Mouse (Mus musculus) midbrain, embryonic 15.5 days (tissue): ENCODE measurements around the gene Tmco1. TPM values are rescaled to one million over a fixed set of nuclear protein-coding genes. Genes with fewer than 3 reads are reported as not detected.

ENCODE experiments used
- ATAC-seq: fragments of 200-750 bp; cut with Nextera tagmentation; replicated peaks from 2 replicates; pipeline ENCODE4 v1.8.0; 2017; ENCODE audit warnings: moderate TSS enrichment
- H3K27ac ChIP-seq: fragments of 300-500 bp; sonication (generic); 2 replicates; pipeline ENCODE4 v1.5.1; 2015; ENCODE audit warnings: mild to moderate bottlenecking, inconsistent platforms
- H3K27me3 ChIP-seq: fragments of 300-500 bp; sonication (generic); replicated peaks from 2 replicates; pipeline ENCODE4 v1.6.1; 2015; ENCODE audit warnings: inconsistent platforms
- H3K36me3 ChIP-seq: fragments of 300-500 bp; sonication (generic); replicated peaks from 2 replicates; pipeline ENCODE4 v1.6.1; 2015; ENCODE audit warnings: inconsistent platforms
- H3K4me1 ChIP-seq: fragments of 300-500 bp; sonication (generic); 2 replicates; pipeline ENCODE4 v1.6.1; 2015; ENCODE audit warnings: inconsistent platforms
- H3K4me2 ChIP-seq: fragments of 300-500 bp; sonication (generic); 2 replicates; pipeline ENCODE4 v1.6.1; 2015; ENCODE audit warnings: inconsistent platforms, mild to moderate bottlenecking, moderate library complexity
- H3K4me3 ChIP-seq: fragments of 300-500 bp; sonication (generic); 2 replicates; pipeline ENCODE4 v1.5.1; 2015; ENCODE audit warnings: mild to moderate bottlenecking, inconsistent platforms
- H3K9ac ChIP-seq: fragments of 300-500 bp; sonication (generic); 2 replicates; pipeline ENCODE4 v1.6.1; 2015; ENCODE audit warnings: mild to moderate bottlenecking, inconsistent platforms
- H3K9me3 ChIP-seq: fragments of 300-500 bp; sonication (generic); 2 replicates; pipeline ENCODE4 v1.6.1; 2016; ENCODE audit warnings: inconsistent platforms
- WGBS: fragments of 180-500 bp; shearing (Covaris S2); methylation state at CpG from one replicate; pipeline ENCODE4 v1.1.7; 2015; ENCODE audit warnings: mixed read lengths; 5-methylcytosine and 5-hydroxymethylcytosine counted together
- polyA plus RNA-seq: library from polyadenylated mRNA; unstranded; fragments of >200 nt; fragmentation: Nextera tagmentation; extraction: Ambion mirVana; gene quantifications from 2 replicates; pipeline ENCODE4 v1.2.1, GENCODE M21; 2015

Gene Tmco1
- polyA plus RNA-seq, 1 experiment from 2014 or later = 70.6 TPM

- WGBS = under 1% methylated on average over 8 of the region's 8 CpGs
- peak; percentile 13; the same call in 1 of the 2 replicates for ATAC-seq
- H3K27ac ChIP-seq = peak overlapping the region; percentile 97
- H3K36me3 ChIP-seq = no peaks in the 10 kb centered on the region
- H3K4me3 ChIP-seq = peak overlapping the region; percentile 88
- H3K4me1 ChIP-seq = peaks cover 35% of the 10 kb centered on the region
- H3K4me2 ChIP-seq = peak overlapping the region; percentile 74
- H3K9me3 ChIP-seq = no peaks in the 10 kb centered on the region
- no peaks in the 10 kb centered on the region for H3K27me3 ChIP-seq
- H3K9ac ChIP-seq = peak overlapping the region; percentile 85
Measured at GRCm38 (mm10) chr1:167285356-167285755, 22.8 kb upstream of the Tmco1 start.

GRCm38 (mm10) chr1:167287156-167287555 lies 21.0 kb upstream of the Tmco1 start:
- Histone ChIP-seq H3K27me3 (no peaks in the 10 kb centered on the region), H3K9me3 (no peaks in the 10 kb centered on the region), H3K27ac (no peak overlapping the region), H3K36me3 (no peaks in the 10 kb centered on the region), H3K9ac (no peak overlapping the region), H3K4me2 (no peak overlapping the region), H3K4me3 (no peak overlapping the region), H3K4me1 (peaks cover 31% of the 10 kb centered on the region)
- no peak for ATAC-seq
- WGBS = 90% methylated on average over 5 of the region's 5 CpGs

- WGBS = 45% methylated on average over 11 of the region's 11 CpGs
Measured at GRCm38 (mm10) chr1:167288665-167289538, 19.3 kb upstream of the Tmco1 start.

GRCm38 (mm10) chr1:167289567-167290262 lies 18.5 kb upstream of the Tmco1 start:
- H3K4me1 ChIP-seq = peaks cover 19% of the 10 kb centered on the region
- H3K4me2 ChIP-seq = peak overlapping the region; percentile 16; the same call in 1 of the 2 replicates
- no peaks in the 10 kb centered on the region for H3K9me3 ChIP-seq
- WGBS = 5% methylated on average over 11 of the region's 11 CpGs
- 0 out of 2 replicates have a peak overlapping the region, but pooled peaks have one; percentile 29 for H3K27ac ChIP-seq
- peak; percentile 39; the same call in 1 of the 2 replicates for ATAC-seq
- no peaks in the 10 kb centered on the region for H3K36me3 ChIP-seq
- H3K9ac ChIP-seq = no peak overlapping the region
- H3K4me3 ChIP-seq = no peak overlapping the region
- no peaks in the 10 kb centered on the region for H3K27me3 ChIP-seq

More at GRCm38 (mm10) chr1:167288665-167289538, 19.3 kb upstream of the Tmco1 start:
- H3K4me1 ChIP-seq = peaks cover 19% of the 10 kb centered on the region
- H3K9ac ChIP-seq = no peak overlapping the region
- H3K36me3 ChIP-seq = no peaks in the 10 kb centered on the region
- no peak overlapping the region for H3K4me3 ChIP-seq
- no peaks in the 10 kb centered on the region for H3K27me3 ChIP-seq
- no peak overlapping the region for H3K4me2 ChIP-seq
- no peak for ATAC-seq
- H3K27ac ChIP-seq = no peak overlapping the region
- H3K9me3 ChIP-seq = no peaks in the 10 kb centered on the region

- 25% methylated on average over 6 of the region's 6 CpGs for WGBS
- H3K9ac ChIP-seq = no peak overlapping the region
Measured at GRCm38 (mm10) chr1:167290263-167290592, 17.9 kb upstream of the Tmco1 start.

GRCm38 (mm10) chr1:167291610-167292009 lies 16.6 kb upstream of the Tmco1 start:
- Histone ChIP-seq H3K36me3 (no peaks in the 10 kb centered on the region), H3K4me2 (no peak overlapping the region), H3K9ac (no peak overlapping the region), H3K4me3 (no peak overlapping the region), H3K27me3 (no peaks in the 10 kb centered on the region), H3K9me3 (no peaks in the 10 kb centered on the region), H3K4me1 (peaks cover 12% of the 10 kb centered on the region), H3K27ac (no peak overlapping the region)
- WGBS = 77% methylated on average over 8 of the region's 8 CpGs
- ATAC-seq = no peak

More at GRCm38 (mm10) chr1:167290263-167290592, 17.9 kb upstream of the Tmco1 start:
- ATAC-seq = no peak
- H3K9me3 ChIP-seq = no peaks in the 10 kb centered on the region
- no peak overlapping the region for H3K4me3 ChIP-seq
- H3K36me3 ChIP-seq = no peaks in the 10 kb centered on the region
- H3K4me2 ChIP-seq = peak overlapping the region; percentile 16; the same call in 1 of the 2 replicates
- H3K27ac ChIP-seq = 0 out of 2 replicates have a peak overlapping the region, but pooled peaks have one; percentile 29
- H3K4me1 ChIP-seq = peaks cover 18% of the 10 kb centered on the region
- H3K27me3 ChIP-seq = no peaks in the 10 kb centered on the region

GRCm38 (mm10) chr1:167292447-167292846 lies 15.7 kb upstream of the Tmco1 start:
- Histone ChIP-seq H3K4me2 (no peak overlapping the region), H3K27me3 (no peaks in the 10 kb centered on the region), H3K27ac (no peak overlapping the region), H3K9me3 (no peaks in the 10 kb centered on the region), H3K9ac (no peak overlapping the region), H3K36me3 (no peaks in the 10 kb centered on the region), H3K4me1 (peaks cover 12% of the 10 kb centered on the region), H3K4me3 (no peak overlapping the region)
- 66% methylated on average over 11 of the region's 11 CpGs for WGBS
- no peak for ATAC-seq

GRCm38 (mm10) chr1:167295679-167296402 lies 12.3 kb upstream of the Tmco1 start:
- Histone ChIP-seq H3K4me3 (no peak overlapping the region), H3K36me3 (no peaks in the 10 kb centered on the region), H3K27ac (peak overlapping the region; percentile 42), H3K27me3 (no peaks in the 10 kb centered on the region), H3K4me2 (no peak overlapping the region), H3K9ac (no peak overlapping the region), H3K4me1 (no peaks in the 10 kb centered on the region), H3K9me3 (no peaks in the 10 kb centered on the region)
- 50% methylated on average over 13 of the region's 13 CpGs for WGBS
- ATAC-seq = peak; percentile 91

GRCm38 (mm10) chr1:167300122-167300521 lies 8.1 kb upstream of the Tmco1 start:
- Histone ChIP-seq H3K4me3 (no peak overlapping the region), H3K27me3 (no peaks in the 10 kb centered on the region), H3K36me3 (no peaks in the 10 kb centered on the region), H3K9ac (no peak overlapping the region), H3K27ac (no peak overlapping the region), H3K9me3 (no peaks in the 10 kb centered on the region), H3K4me2 (no peak overlapping the region), H3K4me1 (no peaks in the 10 kb centered on the region)
- no peak for ATAC-seq
- WGBS = 85% methylated on average over 2 of the region's 2 CpGs

- no peak overlapping the region for H3K27ac ChIP-seq
- no peaks in the 10 kb centered on the region for H3K27me3 ChIP-seq
- ATAC-seq = no peak
- WGBS = 68% methylated on average over 7 of the region's 7 CpGs
- H3K4me3 ChIP-seq = no peak overlapping the region
- no peaks in the 10 kb centered on the region for H3K36me3 ChIP-seq
- peaks cover 9% of the 10 kb centered on the region for H3K4me1 ChIP-seq
- no peak overlapping the region for H3K9ac ChIP-seq
- H3K4me2 ChIP-seq = no peak overlapping the region
- no peaks in the 10 kb centered on the region for H3K9me3 ChIP-seq
Measured at GRCm38 (mm10) chr1:167305501-167306137, 2.6 kb upstream of the Tmco1 start.

GRCm38 (mm10) chr1:167306451-167307240 lies 1.5 kb upstream of the Tmco1 start:
- Histone ChIP-seq H3K9ac (no peak overlapping the region), H3K9me3 (no peaks in the 10 kb centered on the region), H3K4me2 (no peak overlapping the region), H3K4me3 (no peak overlapping the region), H3K27me3 (no peaks in the 10 kb centered on the region), H3K36me3 (no peaks in the 10 kb centered on the region), H3K27ac (no peak overlapping the region), H3K4me1 (peaks cover 9% of the 10 kb centered on the region)
- ATAC-seq = no peak
- 80% methylated on average over 5 of the region's 5 CpGs for WGBS
